In genomic region chr7:132711579-132711978, GRCm38 (mm10) we compare ENCODE assay signal across 9 mouse cellular contexts.
DNase-seq lines count a peak whose midpoint lies in the region; ATAC-seq lines count a peak whose summit lies in the region.
"Had no signal": no experiment of that assay in that cellular context is flagged by ENCODE, and none has a peak within 500 bp of the region (broad histone marks: within the 10 kb centered on the region; RNA-seq: fewer than 3 reads in every experiment).

No protein-coding gene starts in this region.

- H3K4me1 ChIP-seq in liver, embryonic 11.5 days (replicated peaks; ENCODE audit: control insufficient read depth, insufficient read depth, low read length), result peaks cover 22% of the 10 kb centered on the region
- peaks cover 45% of the 10 kb centered on the region for H3K4me1 ChIP-seq in hindbrain, embryonic 13.5 days (replicated peaks)
- H3K4me1 ChIP-seq in neural tube, embryonic 13.5 days (replicated peaks), result peaks cover 40% of the 10 kb centered on the region

- no peak overlapping the region for H3K9ac ChIP-seq in liver, embryonic 11.5 days (ENCODE audit: low read depth, low read length)
- H3K9ac ChIP-seq in hindbrain, embryonic 13.5 days, result 0 out of 2 replicates have a peak overlapping the region, but pooled peaks have one; percentile 47
- H3K9ac ChIP-seq in neural tube, embryonic 13.5 days, result no peak overlapping the region

- H3K27me3 ChIP-seq in liver, embryonic 11.5 days (replicated peaks; ENCODE audit: control insufficient read depth, insufficient read depth, low read length), result no peaks in the 10 kb centered on the region
- no peaks in the 10 kb centered on the region for H3K27me3 ChIP-seq in hindbrain, embryonic 13.5 days
- H3K27me3 ChIP-seq in neural tube, embryonic 13.5 days, result no peaks in the 10 kb centered on the region

- WGBS in liver, embryonic 11.5 days, result 79% methylated on average over 9 of the region's 9 CpGs
- 84% methylated on average over 9 of the region's 9 CpGs for WGBS in hindbrain, embryonic 13.5 days
- WGBS in neural tube, embryonic 13.5 days, result 83% methylated on average over 9 of the region's 9 CpGs

- peaks cover 2% of the 10 kb centered on the region; the same call in 1 of the 2 replicates for H3K36me3 ChIP-seq in liver, embryonic 11.5 days (ENCODE audit: control insufficient read depth, insufficient read depth, low read length)
- H3K36me3 ChIP-seq in hindbrain, embryonic 13.5 days, result peaks cover 8% of the 10 kb centered on the region
- peaks cover 8% of the 10 kb centered on the region; the same call in 1 of the 2 replicates for H3K36me3 ChIP-seq in neural tube, embryonic 13.5 days

- DNase-seq in heart, adult 11 months, result peak; percentile 90
- no peak for DNase-seq in heart, adult 8-10 months (ENCODE audit: low spot score)
- DNase-seq in liver, embryonic 11.5 days (ENCODE audit: low spot score), result no peak
- DNase-seq in liver, result no peak
- no peak for DNase-seq in ovary, adult 18-20 months (ENCODE audit: low spot score)
- DNase-seq in embryo, embryonic 11 days, result no peak
- DNase-seq: gastrocnemius, postnatal 10 days had no signal

- no peaks in the 10 kb centered on the region for H3K9me3 ChIP-seq in liver, embryonic 11.5 days (ENCODE audit: control insufficient read depth, low read length)
- no peaks in the 10 kb centered on the region for H3K9me3 ChIP-seq in hindbrain, embryonic 13.5 days
- H3K9me3 ChIP-seq in neural tube, embryonic 13.5 days, result no peaks in the 10 kb centered on the region

- ATAC-seq in liver, embryonic 11.5 days (replicated peaks; ENCODE audit: low FRiP score), result no peak
- no peak for ATAC-seq in hindbrain, embryonic 13.5 days (ENCODE audit: low FRiP score)
- no peak for ATAC-seq in neural tube, embryonic 13.5 days (ENCODE audit: low read depth)

- peak overlapping the region; percentile 29; the same call in 1 of the 2 replicates for H3K4me2 ChIP-seq in liver, embryonic 11.5 days
- H3K4me2 ChIP-seq in hindbrain, embryonic 13.5 days, result no peak overlapping the region
- no peak overlapping the region for H3K4me2 ChIP-seq in neural tube, embryonic 13.5 days

- H3K4me3 ChIP-seq in liver, embryonic 11.5 days (ENCODE audit: low read depth, low read length), result no peak overlapping the region
- no peak overlapping the region for H3K4me3 ChIP-seq in hindbrain, embryonic 13.5 days
- H3K4me3 ChIP-seq in neural tube, embryonic 13.5 days, result no peak overlapping the region

- H3K27ac ChIP-seq in liver, embryonic 11.5 days (ENCODE audit: low read depth, low read length), result peak overlapping the region; percentile 4; the same call in 1 of the 2 replicates
- peak overlapping the region; percentile 53; the same call in 1 of the 2 replicates for H3K27ac ChIP-seq in hindbrain, embryonic 13.5 days
- 0 out of 2 replicates have a peak overlapping the region, but pooled peaks have one; percentile 33 for H3K27ac ChIP-seq in neural tube, embryonic 13.5 days (replicated peaks)
